Mouse (Mus musculus) lung, postnatal 14 days (tissue): Measurements from ENCODE around the gene Slc36a2.
"Not testable (repeated sequence)": the region's sequence is repeated elsewhere in the genome, so short reads cannot be mapped to it uniquely, and the experiment has no call there.

Experiments
- DNase-seq: peaks from one replicate; pipeline ENCODE4 v3.0.0; 2021

The Slc36a2 gene

GRCm38 (mm10) chr11:55131077-55131742 lies 53.7 kb downstream of the Slc36a2 start:
- DNase-seq, result peak; percentile 16

- no peak for DNase-seq
These were observed 56.5 kb downstream of the Slc36a2 start for GRCm38 (mm10) chr11:55128411-55128810.

GRCm38 (mm10) chr11:55127937-55128336 lies 56.9 kb downstream of the Slc36a2 start:
- no peak for DNase-seq

- no peak for DNase-seq
These were observed 58.2 kb downstream of the Slc36a2 start for GRCm38 (mm10) chr11:55126663-55127062.

GRCm38 (mm10) chr11:55121430-55121829 lies 63.4 kb downstream of the Slc36a2 start:
- DNase-seq, result no peak

GRCm38 (mm10) chr11:55120821-55121271 lies 64.0 kb downstream of the Slc36a2 start:
- DNase-seq, result no peak

GRCm38 (mm10) chr11:55120279-55120678 lies 64.6 kb downstream of the Slc36a2 start:
- no peak for DNase-seq

- DNase-seq, result no peak
These were observed 67.8 kb downstream of the Slc36a2 start for GRCm38 (mm10) chr11:55117031-55117430.

GRCm38 (mm10) chr11:55116004-55116403 lies 68.9 kb downstream of the Slc36a2 start:
- DNase-seq, result no peak

GRCm38 (mm10) chr11:55114291-55114690 lies 70.6 kb downstream of the Slc36a2 start:
- DNase-seq, result no peak

- DNase-seq, result not testable (repeated sequence)
These were observed 71.0 kb downstream of the Slc36a2 start for GRCm38 (mm10) chr11:55113861-55114250.

- peak; percentile 32 for DNase-seq
These were observed 71.5 kb downstream of the Slc36a2 start for GRCm38 (mm10) chr11:55113209-55113860.

GRCm38 (mm10) chr11:55110566-55111169 lies 74.2 kb downstream of the Slc36a2 start:
- DNase-seq, result no peak

- DNase-seq, result no peak
These were observed 75.2 kb downstream of the Slc36a2 start for GRCm38 (mm10) chr11:55109521-55110300.
